Mouse (Mus musculus) left cerebral cortex, adult 18-20 months (tissue): Measurements from ENCODE around the gene Snapin. TPM values are rescaled to one million over a fixed set of nuclear protein-coding genes. Genes with fewer than 3 reads are reported as not detected.

Source experiments
- DNase-seq, 2 experiments: peaks; one replicate each; pipeline ENCODE4 v3.0.0; 2021 to 2022; ENCODE audit warnings: low spot score in 2 of 2, mixed read lengths in 1 of 2
- total RNA-seq, 2 experiments: library from RNA; stranded (reverse); gene quantifications; 2 replicates each; pipeline ENCODE4 v1.2.3; 2021

The Snapin gene
- total RNA-seq, 2 experiments from 2014 or later = 55.5 to 57.0 TPM

DNA sequence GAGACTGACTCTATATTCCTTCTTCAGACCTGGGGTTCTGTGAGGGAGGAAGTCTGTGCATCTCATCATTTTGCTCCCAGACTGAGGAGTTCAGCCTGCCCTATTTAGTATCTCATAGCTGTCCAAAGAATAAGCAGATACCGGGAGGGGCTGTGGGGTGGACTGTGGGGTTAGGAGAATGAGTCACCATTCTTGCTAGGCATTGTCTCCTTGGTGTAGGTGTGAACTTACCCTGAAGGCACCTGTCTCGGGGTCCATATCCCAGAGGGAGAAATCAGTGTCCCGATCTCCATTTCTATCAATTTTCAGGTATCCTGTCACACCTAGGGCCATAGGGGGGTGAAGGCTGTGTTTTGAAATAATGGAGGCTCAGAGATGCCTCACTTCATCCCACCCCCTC, 28.9 kb downstream of the Snapin start:
- no peak for DNase-seq

DNA sequence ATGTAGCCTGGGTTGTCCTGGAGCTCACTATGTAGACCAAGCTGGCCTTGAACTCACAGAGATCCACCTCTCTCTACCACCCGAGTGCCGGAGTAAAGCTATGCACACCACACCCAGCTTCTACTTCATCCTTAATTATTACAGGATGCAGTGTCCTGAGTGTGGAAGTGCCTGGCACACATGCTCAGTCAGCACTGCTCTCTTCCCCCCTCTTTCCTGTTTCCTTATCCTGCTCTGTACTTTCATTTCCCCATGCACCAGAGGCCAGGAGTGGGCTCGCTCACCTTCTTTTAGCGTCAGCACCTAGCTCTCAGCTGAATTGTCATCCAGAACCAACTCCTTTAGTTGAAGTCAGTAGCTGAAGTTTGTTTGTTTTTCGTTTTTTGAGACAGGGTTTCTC, 30.5 kb downstream of the Snapin start:
- no peak for DNase-seq

DNA sequence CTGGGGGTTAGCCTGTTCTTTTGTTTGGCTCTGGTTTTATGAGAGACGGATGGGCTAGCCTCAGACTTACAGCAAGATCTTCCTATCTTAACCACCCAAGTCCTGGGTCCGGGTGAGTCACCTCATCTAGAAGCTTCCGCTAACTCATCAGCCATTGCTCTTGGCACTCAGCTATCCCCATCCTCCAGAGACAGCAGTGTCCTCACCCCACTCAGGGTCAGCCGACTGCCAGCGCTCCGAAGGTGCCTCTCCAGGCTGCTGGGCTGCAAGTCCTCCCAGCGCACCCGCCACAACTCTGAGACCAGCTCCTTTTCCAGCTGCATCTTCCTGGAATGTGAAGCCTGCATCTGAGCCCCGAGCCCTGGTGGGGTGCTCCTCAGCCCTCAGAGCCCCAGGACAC, 31.1 kb downstream of the Snapin start:
- DNase-seq = no peak

- no peak for DNase-seq
Measured at GRCm38 (mm10) chr3:90454931-90455330, 35.9 kb downstream of the Snapin start.

DNA sequence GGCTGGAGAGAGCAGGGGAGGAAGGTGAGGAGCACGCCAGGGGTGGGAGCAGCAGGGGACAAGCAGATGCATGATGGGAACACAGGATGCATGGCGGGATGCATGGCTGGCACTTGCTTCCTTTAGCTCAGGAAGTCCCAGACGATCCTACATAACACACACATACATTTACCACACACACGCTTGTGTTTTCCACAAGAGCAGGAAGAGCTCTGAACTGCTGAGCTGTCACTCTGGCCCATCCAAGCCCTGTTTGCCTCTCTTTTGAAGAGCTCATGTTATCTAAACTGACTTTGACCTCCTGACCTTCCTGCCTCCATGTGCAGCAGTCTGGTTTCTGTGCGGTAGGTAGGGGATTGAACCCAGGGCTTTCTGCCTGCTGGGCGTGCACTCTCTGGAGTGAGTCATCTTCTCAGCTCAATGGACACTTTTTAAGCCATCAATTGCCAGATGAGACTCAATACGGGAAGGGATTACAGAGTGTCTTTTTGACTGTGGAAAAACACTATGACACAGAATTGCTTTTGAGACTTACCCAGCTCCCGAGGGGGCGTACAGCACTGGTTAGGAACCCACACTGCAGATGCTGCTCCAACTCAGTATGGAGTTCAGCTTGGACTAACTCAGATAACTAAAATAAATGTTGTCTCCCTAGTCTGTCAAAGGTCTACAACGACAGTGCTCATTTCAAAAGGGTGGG, 39.3 kb downstream of the Snapin start:
- peak in 1 of 2 experiments; percentile 50 for DNase-seq

GRCm38 (mm10) chr3:90450874-90451273, 40.0 kb downstream of the Snapin start:
- DNase-seq = no peak

DNA sequence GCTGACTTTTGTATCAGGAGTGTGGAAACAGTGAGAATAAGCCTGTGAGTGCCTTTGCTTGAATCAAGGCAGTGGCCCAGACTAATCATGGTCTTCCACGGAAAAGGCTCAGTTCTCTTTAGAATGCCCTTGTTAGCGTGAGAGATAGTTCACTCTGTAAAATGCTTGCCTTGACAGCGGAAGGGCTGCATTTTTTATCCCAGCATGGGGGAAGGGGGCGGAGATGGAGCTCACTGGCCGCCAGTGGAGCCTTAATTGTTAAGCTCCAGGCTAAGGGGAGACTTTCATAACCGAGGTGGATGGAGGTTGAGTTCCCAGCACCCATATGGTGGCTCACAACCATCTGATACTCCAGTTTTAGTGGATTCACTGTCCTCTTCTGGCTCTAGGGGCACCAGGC, 42.2 kb downstream of the Snapin start:
- no peak for DNase-seq

DNA sequence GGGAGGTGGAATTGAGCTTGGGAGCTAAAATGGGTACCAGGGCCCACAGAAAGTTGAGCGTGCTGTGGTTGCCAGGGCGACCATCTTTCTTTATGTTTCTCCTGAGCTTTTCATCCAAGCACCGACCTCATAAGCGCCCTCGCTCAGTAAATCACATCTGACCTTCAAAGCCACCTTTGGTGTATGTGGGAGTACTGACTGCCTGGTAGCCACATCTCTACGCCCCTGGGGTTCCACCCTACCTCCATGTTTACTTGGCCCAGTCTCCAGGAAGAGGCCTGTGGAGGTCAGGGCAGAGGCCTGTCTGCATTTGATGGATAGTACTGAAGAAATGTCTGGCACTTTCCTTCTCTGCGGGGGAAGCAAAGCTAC, 43.7 kb downstream of the Snapin start:
- DNase-seq = no peak

- DNase-seq = peak; percentile 27 to 36
Measured at GRCm38 (mm10) chr3:90446389-90447122, 44.3 kb downstream of the Snapin start.

DNA sequence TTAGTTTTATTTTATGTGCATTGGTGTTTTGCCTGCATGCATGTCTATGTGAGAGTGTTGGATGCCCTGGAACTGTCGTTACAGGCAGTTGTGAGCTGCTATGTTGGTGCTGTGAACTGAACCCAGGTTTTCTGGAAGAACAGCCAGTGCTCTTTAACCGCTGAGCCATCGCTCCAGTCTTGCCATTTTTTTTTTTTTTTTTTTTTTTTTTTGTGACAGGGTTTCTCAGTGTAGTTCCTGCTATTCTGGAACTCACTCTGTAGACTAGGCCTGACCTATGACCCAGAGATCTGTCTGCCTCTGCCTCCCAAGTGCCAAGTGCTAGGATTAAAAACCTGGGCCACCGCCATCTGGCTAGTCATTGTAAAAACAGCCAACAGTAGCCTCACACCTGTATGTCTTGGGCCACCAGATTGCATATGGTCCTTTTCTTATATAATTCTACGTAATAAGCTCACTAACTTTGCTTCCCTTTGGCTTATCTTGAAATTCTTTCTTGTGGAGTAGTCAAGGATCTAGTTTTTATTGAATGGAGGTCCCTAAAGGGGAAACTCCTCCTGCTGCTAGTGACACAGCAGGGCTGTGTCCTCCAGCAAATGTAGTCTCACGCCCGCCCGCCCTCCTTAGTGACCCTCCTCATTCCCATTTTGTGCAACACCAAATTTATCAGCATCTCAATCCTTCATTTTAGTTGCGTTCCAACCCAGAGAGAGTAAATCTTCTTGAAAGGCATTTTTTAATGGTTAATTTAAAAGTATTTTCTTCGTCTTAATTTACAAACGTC, 45.2 kb downstream of the Snapin start:
- DNase-seq = no peak

DNA sequence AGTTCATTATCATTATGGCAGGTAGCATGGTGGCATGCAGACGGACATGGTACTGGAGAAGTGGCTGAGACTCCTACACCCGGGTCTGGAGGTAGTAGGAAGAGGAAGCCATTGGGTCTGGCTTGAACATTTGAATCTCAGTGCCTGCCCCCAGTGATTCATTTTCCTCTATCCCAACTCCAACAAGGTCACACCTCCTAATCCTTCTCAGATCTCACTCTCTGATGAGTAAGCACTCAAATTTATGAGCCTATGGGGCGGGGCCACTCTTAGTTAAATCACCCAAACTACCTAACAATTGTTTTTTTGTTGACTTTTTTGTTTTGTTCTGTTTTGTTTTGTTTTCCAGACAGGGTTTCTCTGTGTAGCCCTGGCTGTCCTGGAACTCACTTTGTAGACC, 46.9 kb downstream of the Snapin start:
- no peak for DNase-seq

GRCm38 (mm10) chr3:90440756-90441155, 50.1 kb downstream of the Snapin start:
- no peak for DNase-seq

Other genes starting within 250 kb of the Snapin start
- under 1 TPM in 1 of 2 experiments, not detected in 1; 0.40 TPM for gene Creb3l4, start 247.5 kb downstream of the Snapin start, total RNA-seq
- gene Slc39a1, start 242.9 kb downstream of the Snapin start, total RNA-seq = 10 to 100 TPM; 43.0 to 43.4 TPM
- 10 to 100 TPM; 35.4 to 38.8 TPM for gene Crtc2, start 236.9 kb downstream of the Snapin start, total RNA-seq
- gene Dennd4b, start 225.8 kb downstream of the Snapin start, total RNA-seq = 10 to 100 TPM; 33.4 to 37.2 TPM
- 10 to 100 TPM; 86.6 to 91.2 TPM for gene Gatad2b, start 197.9 kb downstream of the Snapin start, total RNA-seq
- gene Slc27a3, start 101.1 kb downstream of the Snapin start, total RNA-seq = 1 to 10 TPM; 5.9 to 9.3 TPM
- 10 to 100 TPM; 63.1 to 66.1 TPM for gene Ints3, start 57.4 kb downstream of the Snapin start, total RNA-seq
- gene Npr1, start 25.2 kb downstream of the Snapin start, total RNA-seq = 1 to 10 TPM; 4.6 to 5.0 TPM
- 10 to 100 TPM; 90.2 to 94.9 TPM for gene Ilf2, start 14.9 kb downstream of the Snapin start, total RNA-seq
- 100 to 1,000 TPM; 165 TPM for gene Chtop, start 18.5 kb upstream of the Snapin start, total RNA-seq
- 100 to 1,000 TPM; 127 to 133 TPM for gene S100a1, start 23.4 kb upstream of the Snapin start, total RNA-seq
- 10 to 100 TPM; 19.2 to 20.4 TPM for gene S100a13, start 23.4 kb upstream of the Snapin start, total RNA-seq
- under 1 TPM; 0.52 to 0.70 TPM for gene S100a14, start 35.8 kb upstream of the Snapin start, total RNA-seq
- gene S100a16, start 46.2 kb upstream of the Snapin start, total RNA-seq = 10 to 100 TPM; 75.6 to 80.4 TPM
- 1 to 10 TPM in 1 of 2 experiments, under 1 TPM in 1; 0.96 to 1.6 TPM for gene S100a3, start 69.5 kb upstream of the Snapin start, total RNA-seq
- not detected for gene S100a2, start 99.2 kb upstream of the Snapin start, total RNA-seq
- not detected for gene Gm42674, start 110.9 kb upstream of the Snapin start, total RNA-seq
- 1 to 10 TPM; 2.9 to 4.5 TPM for gene S100a4, start 112.7 kb upstream of the Snapin start, total RNA-seq
- not detected for gene S100a5, start 117.5 kb upstream of the Snapin start, total RNA-seq
- 10 to 100 TPM; 30.8 to 37.4 TPM for gene S100a6, start 121.8 kb upstream of the Snapin start, total RNA-seq
- gene S100a7a, start 163.0 kb upstream of the Snapin start, total RNA-seq = 1 to 10 TPM; 1.0 to 1.1 TPM
- gene S100a8, start 177.9 kb upstream of the Snapin start, total RNA-seq = 1 to 10 TPM in 1 of 2 experiments, not detected in 1; 2.6 TPM
- gene S100a9, start 204.7 kb upstream of the Snapin start, total RNA-seq = 1 to 10 TPM in 1 of 2 experiments, not detected in 1; 1.6 TPM
- not detected for gene Pglyrp4, start 235.9 kb upstream of the Snapin start, total RNA-seq